Mouse (Mus musculus) kidney, postnatal 0 days (tissue): Measurements from ENCODE around the gene Cdk5rap3. TPM values are rescaled to one million over a fixed set of nuclear protein-coding genes. Genes with fewer than 3 reads are reported as not detected.

Experiments
- ATAC-seq: fragments of 200-750 bp; cut with Nextera tagmentation; replicated peaks from 2 replicates; pipeline ENCODE4 v1.8.0; 2017; ENCODE audit warnings: low read depth, moderate number of reproducible peaks, moderate TSS enrichment, moderate library complexity; ENCODE audit not compliant: low FRiP score
- DNase-seq: peaks from one replicate; pipeline ENCODE4 v3.0.0-alpha.2; 2016; ENCODE audit warnings: low spot score
- H3K27ac ChIP-seq: fragments of 300-500 bp; sonication (generic); 2 replicates; pipeline ENCODE4 v1.5.1; 2014; ENCODE audit warnings: mild to moderate bottlenecking
- H3K27me3 ChIP-seq: fragments of 300-500 bp; sonication (generic); 2 replicates; pipeline ENCODE4 v1.6.1; 2014; ENCODE audit warnings: low read length, mixed read lengths; ENCODE audit not compliant: insufficient read depth
- H3K36me3 ChIP-seq: fragments of 300-500 bp; sonication (generic); 2 replicates; pipeline ENCODE4 v1.6.1; 2014; ENCODE audit warnings: low read length, mixed read lengths; ENCODE audit not compliant: insufficient read depth
- H3K4me1 ChIP-seq: fragments of 300-500 bp; sonication (generic); replicated peaks from 2 replicates; pipeline ENCODE4 v1.6.1; 2014; ENCODE audit warnings: antibody characterized with exemption, low read length, mixed read lengths; ENCODE audit not compliant: insufficient read depth
- H3K4me2 ChIP-seq: fragments of 300-500 bp; sonication (generic); 2 replicates; pipeline ENCODE4 v1.6.1; 2014; ENCODE audit warnings: mild to moderate bottlenecking, low read length, moderate library complexity, mixed read lengths
- H3K4me3 ChIP-seq: fragments of 300-500 bp; sonication (generic); replicated peaks from 2 replicates; pipeline ENCODE4 v1.5.1; 2014; ENCODE audit warnings: low read depth, low read length
- H3K9ac ChIP-seq: fragments of 300-500 bp; sonication (generic); 2 replicates; pipeline ENCODE4 v1.6.1; 2014; ENCODE audit warnings: low read depth, low read length
- H3K9me3 ChIP-seq: fragments of 300-500 bp; sonication (generic); replicated peaks from 2 replicates; pipeline ENCODE4 v1.6.1; 2016; ENCODE audit warnings: low read length, inconsistent platforms, mixed read lengths
- CTCF ChIP-seq: IDR thresholded peaks from 2 replicates; pipeline ENCODE4 v1.5.1; 2016; ENCODE audit warnings: antibody characterized with exemption, low read depth, mild to moderate bottlenecking, moderate library complexity
- WGBS: fragments of 180-500 bp; shearing (Covaris S2); extraction: QIAGEN DNeasy Blood & Tissue Kit; methylation state at CpG from one replicate; pipeline ENCODE4 v1.1.7; 2014; 5-methylcytosine and 5-hydroxymethylcytosine counted together
- polyA plus RNA-seq: library from polyadenylated mRNA; unstranded; fragments of >200 nt; fragmentation: Nextera tagmentation; extraction: Ambion mirVana; gene quantifications from 2 replicates; pipeline ENCODE4 v1.2.1, GENCODE M21; 2015

Gene Cdk5rap3
- polyA plus RNA-seq, 1 experiment from 2014 or later, result 77.8 TPM

DNA sequence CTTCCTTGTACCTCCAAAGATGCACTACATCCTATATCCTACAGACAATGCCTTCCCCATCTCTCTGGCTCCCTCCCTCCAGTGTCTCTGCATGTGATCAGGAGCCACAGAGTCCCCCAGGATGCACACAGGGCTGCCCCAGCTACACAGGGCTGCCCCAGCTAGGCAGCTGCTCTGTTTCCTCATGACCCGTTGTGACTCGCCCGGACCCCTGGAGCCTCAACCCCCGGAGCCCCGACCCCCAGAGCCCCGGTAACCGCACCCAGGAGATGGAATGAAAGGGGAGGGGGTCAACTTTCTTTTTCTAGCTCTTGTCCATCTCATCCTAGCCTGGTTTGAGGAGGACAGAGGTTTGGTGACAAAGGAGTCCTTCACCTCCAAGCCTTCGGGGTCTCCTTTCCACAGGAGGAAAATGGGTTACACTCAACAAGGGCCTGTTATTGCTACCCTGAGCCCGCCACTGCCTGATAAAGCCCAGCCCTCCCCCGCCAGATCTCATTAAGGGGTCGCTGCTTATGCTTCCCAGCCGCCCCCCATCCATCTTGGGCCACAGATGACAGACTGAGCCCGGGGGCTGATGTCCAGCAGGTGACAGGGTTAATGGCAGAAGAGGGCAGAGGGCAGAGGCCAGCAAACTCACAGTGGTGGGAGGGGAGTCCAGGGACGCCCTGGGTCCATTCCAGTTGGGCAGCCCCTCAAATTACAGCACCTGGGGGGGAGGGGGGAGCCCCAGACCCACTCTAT, 24.3 kb downstream of the Cdk5rap3 start:
- Histone ChIP-seq H3K9ac (no peak overlapping the region), H3K36me3 (no peaks in the 10 kb centered on the region), H3K27me3 (no peaks in the 10 kb centered on the region), H3K4me3 (no peak overlapping the region), H3K4me1 (no peaks in the 10 kb centered on the region), H3K27ac (no peak overlapping the region), H3K4me2 (no peak overlapping the region), H3K9me3 (no peaks in the 10 kb centered on the region)
- no peak for TF ChIP-seq CTCF
- WGBS, result 23% methylated on average over 14 of the region's 14 CpGs
- ATAC-seq, result no peak
- DNase-seq, result no peak

DNA sequence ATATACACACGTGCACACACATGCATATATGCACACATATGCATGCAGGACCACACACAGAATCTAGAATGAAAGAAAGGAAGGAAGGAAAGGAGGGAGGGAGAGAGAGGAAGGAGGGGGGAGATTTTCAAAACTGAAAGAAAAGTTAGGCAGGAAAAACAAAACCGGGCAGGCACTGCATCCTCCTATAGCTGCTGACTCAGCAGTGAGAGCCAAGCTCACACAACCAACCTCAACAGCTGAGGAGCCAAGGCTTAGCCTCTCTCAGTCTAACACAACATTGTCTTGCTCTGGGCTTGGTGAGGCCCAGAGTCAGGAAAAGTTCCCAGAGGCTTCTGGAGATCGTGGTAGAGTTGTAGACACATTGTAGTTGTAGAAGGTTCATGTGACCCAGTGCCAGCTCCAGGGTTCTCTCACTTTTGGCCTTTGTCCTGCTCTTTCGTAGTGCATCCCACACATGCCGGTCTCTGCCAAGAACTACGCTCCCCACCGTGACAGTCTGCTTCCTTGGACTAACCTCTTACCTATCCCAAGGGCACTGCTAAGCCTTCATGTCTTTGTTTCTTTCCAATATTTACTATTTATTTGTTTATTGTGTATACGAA, 29.3 kb downstream of the Cdk5rap3 start:
- H3K36me3 ChIP-seq, result no peaks in the 10 kb centered on the region
- ATAC-seq (no peak), DNase-seq (no peak)
- WGBS, result 75% methylated on average over 8 of the region's 8 CpGs
- no peak for TF ChIP-seq CTCF
- H3K27me3 ChIP-seq, result no peaks in the 10 kb centered on the region
- no peak overlapping the region for H3K4me3 ChIP-seq
- no peak overlapping the region for H3K27ac ChIP-seq
- H3K9ac ChIP-seq, result no peak overlapping the region
- H3K4me1 ChIP-seq, result no peaks in the 10 kb centered on the region
- H3K9me3 ChIP-seq, result no peaks in the 10 kb centered on the region
- H3K4me2 ChIP-seq, result no peak overlapping the region

DNA sequence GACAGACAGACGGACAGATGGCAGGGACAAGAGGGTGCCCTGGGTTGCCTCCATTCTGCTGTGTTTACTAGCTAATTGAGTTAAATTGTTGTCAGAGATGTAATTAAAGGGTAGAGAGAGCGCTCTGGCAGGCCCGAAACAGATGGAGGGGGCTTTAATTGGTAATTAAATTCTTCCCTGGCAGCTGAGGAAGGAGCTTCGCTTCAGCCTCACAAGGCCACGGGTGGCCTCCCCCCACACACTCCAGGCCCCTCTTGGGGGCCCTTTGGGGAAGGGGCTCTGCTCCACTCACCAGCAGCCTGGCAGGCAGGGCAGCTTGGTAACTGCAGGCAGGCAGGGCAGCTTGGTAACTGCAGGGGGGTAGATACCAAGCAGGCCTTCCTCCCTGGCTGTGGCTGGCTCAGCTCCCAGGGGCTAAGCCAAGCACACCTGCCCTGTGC, 30.4 kb downstream of the Cdk5rap3 start:
- Histone ChIP-seq H3K27me3 (no peaks in the 10 kb centered on the region), H3K4me3 (no peak overlapping the region), H3K36me3 (no peaks in the 10 kb centered on the region), H3K4me1 (no peaks in the 10 kb centered on the region), H3K9ac (0 out of 2 replicates have a peak overlapping the region, but pooled peaks have one; percentile 14), H3K9me3 (no peaks in the 10 kb centered on the region), H3K27ac (no peak overlapping the region), H3K4me2 (no peak overlapping the region)
- 39% methylated on average over 5 of the region's 5 CpGs for WGBS
- no peak for TF ChIP-seq CTCF
- ATAC-seq (no peak), DNase-seq (no peak)

DNA sequence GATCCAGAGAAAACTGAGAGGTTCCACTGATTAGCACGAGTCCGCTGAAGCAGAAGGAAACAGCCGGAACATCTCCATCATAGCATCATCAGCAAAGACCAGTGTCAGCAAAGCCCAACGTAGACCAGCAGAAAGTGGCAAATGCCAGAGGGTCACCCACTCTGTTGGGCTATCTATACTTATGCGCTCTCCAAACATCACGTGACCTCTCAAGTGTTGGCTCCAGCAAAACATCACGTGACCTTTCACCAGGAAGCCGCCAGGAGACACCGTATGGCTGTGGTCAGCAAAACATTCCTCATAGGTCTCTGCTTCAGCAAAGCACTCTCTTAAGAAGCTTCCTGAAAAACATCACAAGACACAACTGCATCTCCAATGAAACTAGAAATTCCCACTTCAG, 36.0 kb downstream of the Cdk5rap3 start:
- TF ChIP-seq CTCF, result no peak
- Histone ChIP-seq H3K4me3 (no peak overlapping the region), H3K9me3 (no peaks in the 10 kb centered on the region), H3K4me2 (no peak overlapping the region), H3K36me3 (no peaks in the 10 kb centered on the region), H3K27ac (no peak overlapping the region), H3K9ac (no peak overlapping the region), H3K4me1 (peaks cover 6% of the 10 kb centered on the region; the same call in 1 of the 2 replicates), H3K27me3 (no peaks in the 10 kb centered on the region)
- no peak for DNase-seq
- ATAC-seq, result no peak
- 83% methylated on average over 9 of the region's 9 CpGs for WGBS

DNA sequence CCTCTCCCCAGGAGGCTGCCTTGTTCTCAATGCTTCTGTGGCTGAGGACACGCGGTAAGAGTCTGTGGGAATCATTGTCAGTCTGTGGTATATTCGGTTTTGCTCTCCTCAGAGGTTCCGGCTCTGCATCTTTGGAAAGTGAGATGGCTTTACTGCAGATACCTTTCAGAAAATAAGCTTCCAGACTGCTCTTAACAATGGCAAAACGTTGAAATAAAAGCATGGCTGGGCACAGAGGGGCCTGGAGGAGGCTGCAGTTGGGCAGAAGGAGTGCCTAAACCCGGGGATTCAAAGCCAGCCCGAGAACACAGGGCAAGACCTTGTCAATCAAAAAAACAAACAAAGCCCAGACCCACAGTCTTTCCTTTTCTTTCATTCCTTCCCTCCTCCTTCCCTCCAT, 36.9 kb downstream of the Cdk5rap3 start:
- DNase-seq, result no peak
- H3K4me2 ChIP-seq, result no peak overlapping the region
- TF ChIP-seq CTCF, result no peak
- no peak for ATAC-seq
- no peaks in the 10 kb centered on the region for H3K27me3 ChIP-seq
- no peaks in the 10 kb centered on the region for H3K36me3 ChIP-seq
- WGBS, result 39% methylated on average over 7 of the region's 7 CpGs
- H3K4me1 ChIP-seq, result peaks cover 6% of the 10 kb centered on the region; the same call in 1 of the 2 replicates
- no peak overlapping the region for H3K27ac ChIP-seq
- no peak overlapping the region for H3K4me3 ChIP-seq
- H3K9ac ChIP-seq, result no peak overlapping the region
- H3K9me3 ChIP-seq, result no peaks in the 10 kb centered on the region

DNA sequence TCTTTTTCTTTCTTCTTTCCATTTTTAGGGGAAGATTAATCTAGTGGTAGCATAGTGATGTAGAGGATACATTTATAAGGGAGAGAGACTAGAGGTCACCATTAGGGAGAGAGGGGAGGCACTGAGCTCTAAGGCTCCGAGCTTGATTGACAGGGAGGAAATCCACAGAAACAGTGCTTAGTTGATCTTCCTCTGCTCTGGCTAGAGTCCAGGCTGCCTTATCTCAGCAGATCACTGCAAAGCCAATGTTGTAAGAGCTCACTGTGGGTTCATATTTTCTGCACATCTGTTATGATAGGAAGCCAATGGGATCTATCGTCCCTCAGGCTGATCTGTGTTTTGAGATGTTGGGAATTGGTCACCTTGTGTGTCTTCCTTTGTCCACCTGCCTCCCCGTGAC, 37.6 kb downstream of the Cdk5rap3 start:
- no peak overlapping the region for H3K4me2 ChIP-seq
- ATAC-seq (no peak), DNase-seq (no peak)
- H3K27ac ChIP-seq, result no peak overlapping the region
- 66% methylated on average over 3 of the region's 3 CpGs for WGBS
- no peaks in the 10 kb centered on the region for H3K9me3 ChIP-seq
- TF ChIP-seq CTCF, result no peak
- H3K36me3 ChIP-seq, result no peaks in the 10 kb centered on the region
- no peaks in the 10 kb centered on the region for H3K27me3 ChIP-seq
- H3K9ac ChIP-seq, result no peak overlapping the region
- H3K4me3 ChIP-seq, result no peak overlapping the region
- peaks cover 6% of the 10 kb centered on the region; the same call in 1 of the 2 replicates for H3K4me1 ChIP-seq
